Comparison of ENCODE assay signal across 8 mouse cellular contexts in the genomic region with DNA sequence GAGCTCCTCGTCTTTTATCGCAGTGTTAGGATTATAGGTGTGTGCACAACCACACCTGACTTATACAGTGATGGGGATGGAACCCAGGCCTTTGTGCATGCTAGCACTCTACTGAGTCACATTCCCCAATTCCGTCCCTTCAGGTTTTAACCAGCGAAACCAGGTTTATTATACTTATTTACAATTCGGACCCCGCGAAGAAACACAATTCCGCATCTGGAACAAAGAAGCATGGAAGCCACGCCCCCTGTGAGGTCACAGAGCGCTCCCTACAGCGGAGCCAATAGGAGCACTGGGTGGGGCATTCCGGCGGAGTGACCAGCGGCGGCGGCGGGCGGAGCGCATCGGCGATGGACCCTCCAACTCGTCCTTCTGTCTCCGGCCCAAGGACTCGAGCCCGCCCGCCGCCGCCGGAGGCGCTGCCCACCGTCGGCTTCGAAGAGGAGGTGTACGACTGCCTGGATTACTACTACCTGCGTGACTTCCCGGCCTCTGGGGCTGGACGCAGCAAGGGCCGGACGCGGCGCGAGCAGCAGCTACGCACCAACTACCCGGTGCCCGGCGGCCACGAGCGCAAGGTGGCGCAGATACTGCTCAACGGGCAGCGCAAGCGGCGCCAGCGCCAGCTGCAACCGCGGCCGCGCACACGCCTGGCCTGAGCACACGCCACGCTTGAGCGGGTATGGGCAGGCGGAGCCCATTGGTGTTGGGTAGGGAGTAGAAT. TPM values are rescaled to one million over a fixed set of nuclear protein-coding genes. Genes with fewer than 3 reads are reported as not detected.
DNase-seq lines count a peak whose midpoint lies in the region; ATAC-seq and TF ChIP-seq lines count a peak whose summit lies in the region.

A gene (plus strand): TSS at position 299 of the 724 bp plus-strand sequence.

- no peaks in the 10 kb centered on the region for H3K9me3 ChIP-seq in neural tube, embryonic 15.5 days (replicated peaks)

- peak within 1 kb of the TSS; percentile 67 for H3K4me2 ChIP-seq in neural tube, embryonic 15.5 days

- no peaks in the 10 kb centered on the region for H3K36me3 ChIP-seq in neural tube, embryonic 15.5 days

- H3K9ac ChIP-seq in neural tube, embryonic 15.5 days (replicated peaks) = peak within 1 kb of the TSS; percentile 82

- TF ChIP-seq CTCF in layer of hippocampus, adult 2 months (conservative IDR thresholded peaks at IDR 0.05) = peak; percentile 56
- TF ChIP-seq CTCF in lung, adult 2 months (IDR thresholded peaks at IDR 0.05; ENCODE audit: insufficient read depth, low read length) = no peak

- DNase-seq in MEL-GATA-1-ER (ENCODE audit: extremely low read depth, low read depth) = peak; percentile 72
- DNase-seq in cerebellum, adult 8-10 months = peak; percentile 83
- peak; percentile 95 for DNase-seq in forelimb bud, embryonic 11.5 days (ENCODE audit: low read depth, low spot score)
- peak; percentile 92 for DNase-seq in heart, postnatal 4 days
- DNase-seq in layer of hippocampus, adult 2 months (ENCODE audit: low spot score in 2 of 2) = peak; percentile 79 to 86
- peak; percentile 89 for DNase-seq in lung, adult 2 months
- peak; percentile 97 for DNase-seq in testis, postnatal 10 days (ENCODE audit: low spot score)

- H3K27me3 ChIP-seq in neural tube, embryonic 15.5 days (replicated peaks) = no peaks in the 10 kb centered on the region

- H3K4me3 ChIP-seq in layer of hippocampus, adult 2 months = peak within 1 kb of the TSS; percentile 79
- peak within 1 kb of the TSS; percentile 70 for H3K4me3 ChIP-seq in lung, adult 2 months (replicated peaks; ENCODE audit: extremely low read depth, low read depth, low read length)
- H3K4me3 ChIP-seq in neural tube, embryonic 15.5 days (replicated peaks) = peak within 1 kb of the TSS; percentile 71

- peak; percentile 96 for ATAC-seq in neural tube, embryonic 15.5 days (ENCODE audit: low FRiP score)

- no peaks in the 10 kb centered on the region; the same call in 1 of the 2 replicates for H3K4me1 ChIP-seq in lung, adult 2 months (ENCODE audit: control insufficient read depth, insufficient read depth, low read length)
- peaks cover 7% of the 10 kb centered on the region for H3K4me1 ChIP-seq in neural tube, embryonic 15.5 days

- under 1% methylated on average over 63 of the region's 63 CpGs for WGBS in lung, adult 2 months
- WGBS in neural tube, embryonic 15.5 days = under 1% methylated on average over 63 of the region's 63 CpGs

- peak within 1 kb of the TSS; percentile 94 for H3K27ac ChIP-seq in layer of hippocampus, adult 2 months
- peak within 1 kb of the TSS; percentile 97 for H3K27ac ChIP-seq in neural tube, embryonic 15.5 days (replicated peaks)

- TF ChIP-seq POLR2A in lung, adult 2 months (IDR thresholded peaks at IDR 0.05; ENCODE audit: borderline replicate concordance, extremely low read depth, low read depth, low read length) = peak; percentile 68; the same call in 1 of the 2 replicates

RNA-seq across cellular contexts. Expression of the gene that starts here (rescaled TPM):
- 1 to 10 TPM in 1 of 2 experiments, not detected in 1; 1.9 TPM for total RNA-seq in heart, postnatal 4 days (2021)
- 1 to 10 TPM; 1.4 to 2.8 TPM for total RNA-seq in layer of hippocampus, adult 2 months (2021)
- polyA plus RNA-seq in lung, adult 2 months (2012; rRNA removed) = 6.4 and 10.4 TPM in 2 replicates
- polyA plus RNA-seq in neural tube, embryonic 15.5 days (2015; fragmentation: Nextera tagmentation; extraction: Ambion mirVana) = 2.6 and 4.3 TPM in 2 replicates

Comparison
In these comparisons a context has a peak if more than half of its experiments do, and no peak if none do; other contexts are left out.
1. Peak in every context shown above with its lines: DNase-seq, ATAC-seq, H3K4me3 ChIP-seq and H3K27ac ChIP-seq.